Mouse (Mus musculus): ENCODE measurements around the gene Depdc5. TPM values are rescaled to one million over a fixed set of nuclear protein-coding genes. Genes with fewer than 3 reads are reported as not detected.

Depdc5 gene
- polyA plus RNA-seq, 1 experiment = 16.1 TPM

- TF ChIP-seq CTCF (IDR thresholded peaks at IDR 0.05; ENCODE audit: control insufficient read depth, insufficient read depth, insufficient replicate concordance, low read depth, low read length) (no peak), POLR2A (IDR thresholded peaks at IDR 0.05; ENCODE audit: control insufficient read depth, low read depth, low read length) (no peak)
- Histone ChIP-seq H3K4me3 (ENCODE audit: control insufficient read depth, low read depth, low read length) (no peak overlapping the region), H3K27me3 (ENCODE audit: control insufficient read depth, insufficient read depth, low read length) (no peaks in the 10 kb centered on the region), H3K4me1 (ENCODE audit: control insufficient read depth, insufficient read depth, low read length) (peaks cover 4% of the 10 kb centered on the region), H3K36me3 (ENCODE audit: control insufficient read depth, insufficient read depth, low read length) (no peaks in the 10 kb centered on the region), H3K27ac (ENCODE audit: control insufficient read depth, insufficient read depth, low read depth, low read length) (no peak overlapping the region)
These were observed 134.2 kb downstream of the Depdc5 start for GRCm38 (mm10) chr5:32997686-32998085.

DNA sequence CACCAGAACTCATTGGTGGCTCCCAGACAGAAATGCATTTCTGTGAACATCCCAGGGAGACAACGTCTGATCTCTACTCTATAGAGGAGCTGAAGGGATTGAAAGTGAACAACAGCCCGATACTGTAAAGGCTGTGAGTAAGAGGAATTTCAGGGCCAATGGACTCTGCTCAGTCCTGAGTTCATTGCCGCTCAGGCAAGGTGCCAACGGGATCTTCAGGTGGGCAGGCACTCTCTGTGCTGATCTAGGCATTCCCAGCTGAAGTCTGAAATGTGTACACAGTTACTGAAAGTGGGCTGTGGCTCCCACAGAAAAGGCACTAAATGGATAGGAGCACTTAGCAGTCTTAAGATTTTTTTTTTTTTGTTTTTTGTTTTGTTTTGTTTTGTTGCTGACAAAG lies 135.3 kb downstream of the Depdc5 start:
- Histone ChIP-seq H3K27me3 (ENCODE audit: control insufficient read depth, insufficient read depth, low read length) (no peaks in the 10 kb centered on the region), H3K36me3 (ENCODE audit: control insufficient read depth, insufficient read depth, low read length) (no peaks in the 10 kb centered on the region), H3K4me1 (ENCODE audit: control insufficient read depth, insufficient read depth, low read length) (peaks cover 4% of the 10 kb centered on the region), H3K27ac (ENCODE audit: control insufficient read depth, insufficient read depth, low read depth, low read length) (no peak overlapping the region), H3K4me3 (ENCODE audit: control insufficient read depth, low read depth, low read length) (no peak overlapping the region)
- no peak for TF ChIP-seq POLR2A (IDR thresholded peaks at IDR 0.05; ENCODE audit: control insufficient read depth, low read depth, low read length)
- TF ChIP-seq CTCF (IDR thresholded peaks at IDR 0.05; ENCODE audit: control insufficient read depth, insufficient read depth, insufficient replicate concordance, low read depth, low read length) = no peak

DNA sequence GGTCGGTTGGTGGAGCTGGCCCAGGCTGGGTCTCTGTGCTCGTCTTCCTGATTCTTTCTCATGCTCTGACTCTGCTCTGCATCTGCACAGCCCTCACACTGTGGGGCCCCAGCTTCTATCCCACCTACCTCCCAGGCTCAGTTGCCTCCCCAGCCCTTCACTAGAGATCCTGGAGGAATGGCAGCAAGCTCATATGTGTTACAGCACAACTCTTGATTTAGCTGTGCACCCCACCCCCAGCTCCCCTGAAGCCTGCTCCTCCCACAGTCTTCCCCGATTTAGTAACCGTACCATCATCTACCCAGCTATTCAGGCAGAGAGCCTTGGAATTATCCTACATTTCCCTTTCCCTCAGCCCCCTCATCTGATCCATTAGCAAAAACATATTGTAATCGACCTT lies 137.6 kb downstream of the Depdc5 start:
- Histone ChIP-seq H3K36me3 (ENCODE audit: control insufficient read depth, insufficient read depth, low read length) (no peaks in the 10 kb centered on the region), H3K27me3 (ENCODE audit: control insufficient read depth, insufficient read depth, low read length) (no peaks in the 10 kb centered on the region), H3K4me1 (ENCODE audit: control insufficient read depth, insufficient read depth, low read length) (no peaks in the 10 kb centered on the region), H3K4me3 (ENCODE audit: control insufficient read depth, low read depth, low read length) (no peak overlapping the region), H3K27ac (ENCODE audit: control insufficient read depth, insufficient read depth, low read depth, low read length) (no peak overlapping the region)
- TF ChIP-seq CTCF (IDR thresholded peaks at IDR 0.05; ENCODE audit: control insufficient read depth, insufficient read depth, insufficient replicate concordance, low read depth, low read length) = no peak
- no peak for TF ChIP-seq POLR2A (IDR thresholded peaks at IDR 0.05; ENCODE audit: control insufficient read depth, low read depth, low read length)

- Histone ChIP-seq H3K4me3 (ENCODE audit: control insufficient read depth, low read depth, low read length) (no peak overlapping the region), H3K36me3 (ENCODE audit: control insufficient read depth, insufficient read depth, low read length) (no peaks in the 10 kb centered on the region), H3K27me3 (ENCODE audit: control insufficient read depth, insufficient read depth, low read length) (no peaks in the 10 kb centered on the region), H3K27ac (ENCODE audit: control insufficient read depth, insufficient read depth, low read depth, low read length) (no peak overlapping the region), H3K4me1 (ENCODE audit: control insufficient read depth, insufficient read depth, low read length) (no peaks in the 10 kb centered on the region; the same call in none of the 2 replicates)
- TF ChIP-seq CTCF (IDR thresholded peaks at IDR 0.05; ENCODE audit: control insufficient read depth, insufficient read depth, insufficient replicate concordance, low read depth, low read length) (no peak), POLR2A (IDR thresholded peaks at IDR 0.05; ENCODE audit: control insufficient read depth, low read depth, low read length) (no peak)
These were observed 139.3 kb downstream of the Depdc5 start for GRCm38 (mm10) chr5:33002781-33003180.

GRCm38 (mm10) chr5:33003500-33003899 lies 140.0 kb downstream of the Depdc5 start:
- no peaks in the 10 kb centered on the region for H3K27me3 ChIP-seq (ENCODE audit: control insufficient read depth, insufficient read depth, low read length)
- H3K36me3 ChIP-seq (ENCODE audit: control insufficient read depth, insufficient read depth, low read length) = no peaks in the 10 kb centered on the region
- no peaks in the 10 kb centered on the region; the same call in none of the 2 replicates for H3K4me1 ChIP-seq (ENCODE audit: control insufficient read depth, insufficient read depth, low read length)
- H3K27ac ChIP-seq (ENCODE audit: control insufficient read depth, insufficient read depth, low read depth, low read length) = no peak overlapping the region
- H3K4me3 ChIP-seq (ENCODE audit: control insufficient read depth, low read depth, low read length) = no peak overlapping the region
- TF ChIP-seq CTCF (IDR thresholded peaks at IDR 0.05; ENCODE audit: control insufficient read depth, insufficient read depth, insufficient replicate concordance, low read depth, low read length) (no peak), POLR2A (IDR thresholded peaks at IDR 0.05; ENCODE audit: control insufficient read depth, low read depth, low read length) (no peak)

DNA sequence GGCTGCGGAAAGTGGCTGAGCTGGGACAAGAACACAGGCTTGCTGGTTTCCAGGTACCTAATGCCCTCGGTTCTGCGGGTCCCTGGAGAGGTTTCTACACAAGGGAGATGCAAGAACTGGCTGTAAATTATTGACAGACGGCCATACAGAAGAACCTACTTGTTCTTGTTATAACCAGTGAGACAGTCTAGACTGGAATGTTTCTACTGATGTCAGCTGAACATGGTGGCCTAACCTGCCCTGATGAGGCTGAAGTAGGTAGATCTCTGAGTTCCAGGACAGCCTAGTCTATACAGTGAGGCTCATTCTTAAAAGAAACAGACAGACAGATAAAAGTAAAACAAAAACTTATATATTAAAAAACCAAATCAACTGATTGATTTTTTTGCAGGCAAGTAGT lies 140.6 kb downstream of the Depdc5 start:
- no peaks in the 10 kb centered on the region for H3K36me3 ChIP-seq (ENCODE audit: control insufficient read depth, insufficient read depth, low read length)
- H3K27me3 ChIP-seq (ENCODE audit: control insufficient read depth, insufficient read depth, low read length) = no peaks in the 10 kb centered on the region
- H3K4me3 ChIP-seq (ENCODE audit: control insufficient read depth, low read depth, low read length) = no peak overlapping the region
- no peak for TF ChIP-seq POLR2A (IDR thresholded peaks at IDR 0.05; ENCODE audit: control insufficient read depth, low read depth, low read length)
- TF ChIP-seq CTCF (IDR thresholded peaks at IDR 0.05; ENCODE audit: control insufficient read depth, insufficient read depth, insufficient replicate concordance, low read depth, low read length) = no peak
- H3K27ac ChIP-seq (ENCODE audit: control insufficient read depth, insufficient read depth, low read depth, low read length) = no peak overlapping the region
- no peaks in the 10 kb centered on the region; the same call in none of the 2 replicates for H3K4me1 ChIP-seq (ENCODE audit: control insufficient read depth, insufficient read depth, low read length)

DNA sequence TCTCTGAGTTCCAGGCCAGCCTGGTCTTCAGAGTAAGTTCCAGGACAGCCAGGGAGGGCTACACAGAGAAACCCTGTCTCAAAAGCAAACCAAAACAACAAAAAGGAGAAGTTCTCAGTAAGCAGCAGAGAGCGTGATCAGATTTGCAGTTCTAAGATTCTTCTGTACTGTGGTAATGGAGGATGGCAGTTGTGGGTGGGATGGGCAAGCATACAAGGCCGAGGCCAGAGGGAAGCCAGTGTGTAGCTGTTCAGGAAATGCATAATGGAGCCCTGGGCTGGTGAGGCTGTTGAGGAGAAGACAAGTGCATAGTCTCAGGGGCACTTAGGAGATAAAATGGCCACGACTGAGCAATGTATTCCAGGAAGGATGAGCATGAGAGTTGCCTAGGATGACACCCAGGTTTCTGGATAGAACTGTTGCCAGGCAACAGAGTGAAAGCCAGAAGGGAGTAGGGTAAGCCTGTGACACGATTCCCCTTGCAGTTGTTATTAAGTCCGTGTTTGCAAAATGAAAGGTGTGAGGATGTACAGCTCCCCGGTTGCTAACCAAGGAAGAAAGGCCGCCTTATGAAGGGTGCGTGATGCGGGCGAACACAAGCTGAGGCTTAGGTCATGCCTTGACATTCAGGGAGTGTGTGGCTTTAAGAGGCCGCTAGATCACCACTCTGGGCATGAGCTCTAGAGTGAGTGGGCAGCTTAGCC lies 142.1 kb downstream of the Depdc5 start:
- Histone ChIP-seq H3K4me3 (ENCODE audit: control insufficient read depth, low read depth, low read length) (no peak overlapping the region), H3K4me1 (ENCODE audit: control insufficient read depth, insufficient read depth, low read length) (no peaks in the 10 kb centered on the region; the same call in none of the 2 replicates), H3K27me3 (ENCODE audit: control insufficient read depth, insufficient read depth, low read length) (no peaks in the 10 kb centered on the region), H3K27ac (ENCODE audit: control insufficient read depth, insufficient read depth, low read depth, low read length) (no peak overlapping the region), H3K36me3 (ENCODE audit: control insufficient read depth, insufficient read depth, low read length) (no peaks in the 10 kb centered on the region)
- TF ChIP-seq POLR2A (IDR thresholded peaks at IDR 0.05; ENCODE audit: control insufficient read depth, low read depth, low read length) (no peak), CTCF (IDR thresholded peaks at IDR 0.05; ENCODE audit: control insufficient read depth, insufficient read depth, insufficient replicate concordance, low read depth, low read length) (no peak)
